Mouse (Mus musculus) liver, embryonic 15.5 days (tissue): ENCODE data around the gene Btc. TPM values are rescaled to one million over a fixed set of nuclear protein-coding genes. Genes with fewer than 3 reads are reported as not detected.

Experiments used
- ATAC-seq: fragments of 200-750 bp; cut with Nextera tagmentation; 2 replicates; pipeline ENCODE4 v1.8.0; 2017; ENCODE audit warnings: moderate number of reproducible peaks, mild to moderate bottlenecking, moderate library complexity; ENCODE audit not compliant: insufficient read depth
- H3K27ac ChIP-seq: fragments of 300-500 bp; sonication (generic); replicated peaks from 2 replicates; pipeline ENCODE4 v1.5.1; 2015; ENCODE audit warnings: mild to moderate bottlenecking, inconsistent platforms
- H3K27me3 ChIP-seq: fragments of 300-500 bp; sonication (generic); 2 replicates; pipeline ENCODE4 v1.6.1; 2015; ENCODE audit warnings: mild to moderate bottlenecking, inconsistent platforms
- H3K36me3 ChIP-seq: fragments of 300-500 bp; sonication (generic); replicated peaks from 2 replicates; pipeline ENCODE4 v1.6.1; 2015; ENCODE audit warnings: moderate library complexity, mild to moderate bottlenecking, inconsistent platforms
- H3K4me1 ChIP-seq: fragments of 300-500 bp; sonication (generic); replicated peaks from 2 replicates; pipeline ENCODE4 v1.6.1; 2015; ENCODE audit warnings: inconsistent platforms
- H3K4me2 ChIP-seq: fragments of 300-500 bp; sonication (generic); 2 replicates; pipeline ENCODE4 v1.6.1; 2015; ENCODE audit warnings: moderate library complexity, mild to moderate bottlenecking, inconsistent platforms
- H3K4me3 ChIP-seq: fragments of 300-500 bp; sonication (generic); replicated peaks from 2 replicates; pipeline ENCODE4 v1.5.1; 2015; ENCODE audit warnings: mild to moderate bottlenecking, inconsistent platforms
- H3K9ac ChIP-seq: fragments of 300-500 bp; sonication (generic); 2 replicates; pipeline ENCODE4 v1.6.1; 2015; ENCODE audit warnings: moderate library complexity, mild to moderate bottlenecking, inconsistent platforms
- H3K9me3 ChIP-seq: fragments of 300-500 bp; sonication (generic); replicated peaks from 2 replicates; pipeline ENCODE4 v1.6.1; 2016; ENCODE audit warnings: inconsistent platforms
- WGBS: fragments of 180-500 bp; shearing (Covaris S2); methylation state at CpG from one replicate; pipeline ENCODE4 v1.1.7; 2015; ENCODE audit warnings: mixed read lengths; ENCODE audit not compliant: insufficient replicate concordance; 5-methylcytosine and 5-hydroxymethylcytosine counted together
- polyA plus RNA-seq: library from polyadenylated mRNA; unstranded; fragments of >200 nt; fragmentation: Nextera tagmentation; extraction: Ambion mirVana; gene quantifications from 2 replicates; pipeline ENCODE4 v1.2.1, GENCODE M21; 2015

The Btc gene
- polyA plus RNA-seq, 1 experiment from 2014 or later = 0.46 TPM

GRCm38 (mm10) chr5:91313971-91314370 is 88.8 kb downstream of the Btc start:
- 63% methylated on average over 4 of the region's 4 CpGs for WGBS
- no peak for ATAC-seq
- Histone ChIP-seq H3K4me2 (no peak overlapping the region), H3K9me3 (no peaks in the 10 kb centered on the region), H3K27me3 (no peaks in the 10 kb centered on the region), H3K4me1 (no peaks in the 10 kb centered on the region), H3K9ac (no peak overlapping the region), H3K36me3 (no peaks in the 10 kb centered on the region), H3K27ac (no peak overlapping the region), H3K4me3 (no peak overlapping the region)

- Histone ChIP-seq H3K4me3 (no peak overlapping the region), H3K36me3 (no peaks in the 10 kb centered on the region), H3K9ac (no peak overlapping the region), H3K4me1 (no peaks in the 10 kb centered on the region), H3K27me3 (no peaks in the 10 kb centered on the region), H3K27ac (no peak overlapping the region), H3K4me2 (no peak overlapping the region), H3K9me3 (no peaks in the 10 kb centered on the region)
- ATAC-seq = no peak
- WGBS = 28% methylated on average over 4 of the region's 4 CpGs
These were observed 91.0 kb downstream of the Btc start for GRCm38 (mm10) chr5:91311767-91312166.

- H3K4me3 ChIP-seq = no peak overlapping the region
- H3K4me1 ChIP-seq = no peaks in the 10 kb centered on the region
- H3K4me2 ChIP-seq = no peak overlapping the region
- ATAC-seq = no peak
- H3K9me3 ChIP-seq = no peaks in the 10 kb centered on the region
- no peak overlapping the region for H3K27ac ChIP-seq
- H3K36me3 ChIP-seq = no peaks in the 10 kb centered on the region
- 53% methylated on average over 7 of the region's 7 CpGs for WGBS
- H3K9ac ChIP-seq = no peak overlapping the region
- H3K27me3 ChIP-seq = no peaks in the 10 kb centered on the region
These were observed 94.2 kb downstream of the Btc start for GRCm38 (mm10) chr5:91308576-91308975.

- no peak overlapping the region for H3K9ac ChIP-seq
- H3K9me3 ChIP-seq = no peaks in the 10 kb centered on the region
- H3K4me3 ChIP-seq = no peak overlapping the region
- H3K4me1 ChIP-seq = no peaks in the 10 kb centered on the region
- no peak overlapping the region for H3K27ac ChIP-seq
- no peak for ATAC-seq
- no peaks in the 10 kb centered on the region for H3K27me3 ChIP-seq
- no peak overlapping the region for H3K4me2 ChIP-seq
- no peaks in the 10 kb centered on the region for H3K36me3 ChIP-seq
- 4% methylated on average over 1 of the region's 1 CpGs for WGBS
These were observed 94.9 kb downstream of the Btc start for GRCm38 (mm10) chr5:91307907-91308306.

Other genes starting within 250 kb of the Btc start
- 0.81 and 0.85 TPM in 2 replicates for gene Parm1, start 114.6 kb upstream of the Btc start, polyA plus RNA-seq